Mouse (Mus musculus) macrophage (primary cell): ENCODE measurements around the gene Susd4. TPM values are rescaled to one million over a fixed set of nuclear protein-coding genes. Genes with fewer than 3 reads are reported as not detected.

Experiments used
- H3K27ac ChIP-seq: fragments of 350-480 bp; formaldehyde crosslinking; 2 replicates; pipeline ENCODE4 v1.9.0; 2021
- H3K36me3 ChIP-seq: fragments of 350-480 bp; formaldehyde crosslinking; 2 replicates; pipeline ENCODE4 v1.9.0; 2021; ENCODE audit errors: inconsistent target
- H3K4me3 ChIP-seq: fragments of 350-480 bp; formaldehyde crosslinking; 2 replicates; pipeline ENCODE4 v1.9.0; 2021; ENCODE audit errors: inconsistent target
- H3K79me2 ChIP-seq: fragments of 350-480 bp; formaldehyde crosslinking; 2 replicates; pipeline ENCODE4 v1.9.0; 2021; ENCODE audit errors: inconsistent target
- WGBS: methylation state at CpG from one replicate; pipeline ENCODE4 v1.1.7; 2026; ENCODE audit warnings: inconsistent platforms; ENCODE audit not compliant: missing documents; 5-methylcytosine and 5-hydroxymethylcytosine counted together
- polyA plus RNA-seq: library from polyadenylated mRNA; stranded (reverse); fragments of 250-400 nt; gene quantifications from 3 replicates; pipeline ENCODE4 v1.2.4, GENCODE M21; 2018; ENCODE audit warnings: inconsistent platforms
- total RNA-seq, 78 experiments: library from RNA; depleted of rRNA; stranded (reverse); fragments of 250-400 nt; gene quantifications; 1 replicate in 9 of 78; 2 replicates in 24 of 78; 3 replicates in 43 of 78; 4 replicates in 2 of 78; pipeline ENCODE4 v1.2.4; 2018; ENCODE audit warnings: inconsistent platforms in 56 of 78

The Susd4 gene
- not detected for total RNA-seq (2018; cell fraction: chromatin; rRNA removed)
- not detected for total RNA-seq (2018; cell fraction: cytosol; rRNA removed)
- total RNA-seq (2018; cell fraction: nucleus; rRNA removed), result not detected
- not detected in 3 replicates for polyA plus RNA-seq

DNA sequence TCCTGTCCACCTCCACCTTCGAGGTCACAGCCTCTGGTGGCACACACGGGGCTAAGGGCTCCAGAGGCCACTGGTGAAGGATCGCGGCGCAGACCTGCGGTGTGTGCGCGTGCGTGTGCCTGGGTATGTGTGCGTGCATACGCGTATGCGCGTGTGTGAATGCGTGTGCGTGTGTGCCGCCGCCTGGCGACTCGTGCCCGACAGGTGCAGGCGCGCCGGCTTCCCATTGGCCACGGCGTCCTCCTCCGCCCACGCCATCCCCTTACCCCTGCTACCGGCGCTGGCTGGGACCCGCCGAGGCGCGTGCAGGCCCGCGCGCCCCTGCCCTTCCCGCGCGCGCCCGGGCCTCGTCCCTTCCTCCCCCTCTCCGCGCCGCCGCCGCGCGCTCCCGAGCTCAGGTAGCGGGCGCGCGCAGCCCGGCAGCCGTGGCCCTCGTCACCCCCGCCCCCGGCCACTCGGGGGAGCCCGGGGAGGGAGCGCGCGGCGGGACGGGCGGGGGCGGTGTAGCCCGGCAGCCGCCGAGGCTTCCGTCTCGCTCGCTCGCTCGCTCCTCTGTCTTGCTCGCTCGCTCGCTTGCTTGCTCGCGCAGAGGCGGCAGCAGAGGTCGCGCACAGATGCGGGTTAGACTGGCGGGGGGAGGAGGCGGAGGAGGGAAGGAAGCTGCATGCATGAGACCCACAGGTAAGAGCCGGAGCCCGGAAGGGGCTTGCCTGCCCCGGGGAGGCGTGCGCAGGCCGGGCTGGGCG, at the start of gene Susd4:
Susd4 (plus strand) TSS at position 145 of the 746 bp plus-strand sequence.
- H3K4me3 ChIP-seq, result no peak within 1 kb of the TSS
- H3K79me2 ChIP-seq, result no peaks in the 10 kb centered on the region
- no peaks in the 10 kb centered on the region for H3K36me3 ChIP-seq
- no peak within 1 kb of the TSS for H3K27ac ChIP-seq
- 1% methylated on average over 78 of the region's 95 CpGs for WGBS

DNA sequence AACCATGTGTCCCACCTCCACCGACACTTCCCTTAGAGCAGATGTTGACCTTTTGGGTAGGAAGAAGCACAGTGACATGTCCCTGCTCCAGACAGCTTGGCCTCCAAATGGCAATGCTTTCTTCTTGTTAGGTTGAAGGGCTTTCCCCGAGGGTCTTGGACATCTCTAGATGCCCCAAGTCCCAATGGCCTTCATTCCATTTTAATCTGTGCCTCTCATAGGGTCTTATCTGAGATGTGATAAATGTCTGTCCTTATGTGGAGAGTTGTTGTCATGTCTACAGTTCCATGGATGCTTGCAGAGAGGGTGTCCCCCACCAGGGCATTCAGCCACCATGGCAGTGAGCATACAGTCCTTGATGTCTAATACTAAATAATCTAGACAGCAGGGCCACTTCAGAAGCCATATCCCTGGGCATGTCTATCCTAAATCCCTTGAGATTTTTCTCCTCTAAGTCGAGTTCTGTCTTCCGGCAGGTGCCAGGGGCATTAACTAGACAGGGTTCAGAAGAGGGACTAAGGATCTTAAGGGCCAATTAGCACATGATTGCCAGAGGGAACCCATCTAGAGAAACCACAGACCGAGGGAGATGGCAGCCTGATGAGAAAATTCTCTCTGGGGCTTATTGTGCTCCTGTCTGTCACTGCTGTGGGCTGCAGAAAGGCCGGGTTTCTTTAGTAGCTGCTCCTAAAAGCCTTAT, 49.3 kb upstream of the Susd4 start:
- H3K4me3 ChIP-seq, result no peak overlapping the region
- no peaks in the 10 kb centered on the region for H3K79me2 ChIP-seq
- WGBS, result 86% methylated on average over 6 of the region's 6 CpGs
- no peaks in the 10 kb centered on the region for H3K36me3 ChIP-seq
- no peak overlapping the region for H3K27ac ChIP-seq

DNA sequence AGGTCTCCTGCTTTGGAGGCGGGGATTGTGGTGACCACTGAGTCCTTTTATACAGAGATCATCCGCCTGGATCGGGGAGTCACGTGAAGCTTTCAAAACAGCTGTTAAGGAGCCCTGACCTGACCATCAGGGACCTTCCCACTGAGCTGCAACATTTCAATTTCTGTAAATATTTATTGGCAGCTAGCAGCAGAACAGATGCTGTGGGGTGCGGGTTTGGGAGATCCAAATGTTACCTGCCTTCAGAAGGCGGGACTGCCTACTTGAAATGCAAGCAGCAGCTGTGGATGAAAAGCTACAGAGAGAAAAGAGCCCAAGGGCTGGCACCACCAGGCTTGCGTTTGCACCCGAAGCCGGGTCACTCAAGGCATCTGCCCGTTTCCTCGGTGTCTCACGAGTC, 36.1 kb upstream of the Susd4 start:
- WGBS, result 94% methylated on average over 7 of the region's 12 CpGs
- Histone ChIP-seq H3K79me2 (no peaks in the 10 kb centered on the region), H3K4me3 (no peak overlapping the region), H3K27ac (no peak overlapping the region), H3K36me3 (no peaks in the 10 kb centered on the region)

- 90% methylated on average over 9 of the region's 9 CpGs for WGBS
- Histone ChIP-seq H3K36me3 (no peaks in the 10 kb centered on the region), H3K79me2 (no peaks in the 10 kb centered on the region), H3K27ac (no peak overlapping the region), H3K4me3 (no peak overlapping the region)
Observed at GRCm38 (mm10) chr1:182729002-182729401, 34.7 kb upstream of the Susd4 start.

DNA sequence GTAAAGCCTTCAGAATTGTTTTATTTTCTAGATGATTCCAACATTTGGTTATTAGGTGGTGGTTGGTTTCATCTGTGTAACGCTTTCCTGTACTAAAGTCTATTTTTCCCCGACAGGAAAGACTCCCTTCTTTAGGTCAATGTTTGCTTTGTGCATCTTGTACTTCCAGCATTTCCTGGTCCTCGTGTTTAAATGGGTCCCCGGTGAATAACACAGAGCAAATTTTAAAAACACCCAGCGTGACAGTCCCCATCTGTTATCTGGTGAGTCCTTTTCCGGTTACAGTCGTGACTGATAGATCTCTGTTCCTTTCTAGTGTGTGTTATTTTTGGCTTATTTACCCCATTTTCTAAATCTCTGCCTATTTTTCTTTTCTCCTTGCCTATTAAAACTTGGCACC, 31.0 kb upstream of the Susd4 start:
- Histone ChIP-seq H3K79me2 (no peaks in the 10 kb centered on the region), H3K36me3 (no peaks in the 10 kb centered on the region), H3K27ac (no peak overlapping the region), H3K4me3 (no peak overlapping the region)
- 14% methylated on average over 7 of the region's 7 CpGs for WGBS

- Histone ChIP-seq H3K27ac (no peak overlapping the region), H3K79me2 (no peaks in the 10 kb centered on the region), H3K4me3 (no peak overlapping the region), H3K36me3 (no peaks in the 10 kb centered on the region)
- WGBS, result 80% methylated on average over 3 of the region's 4 CpGs
Observed at GRCm38 (mm10) chr1:182735891-182736290, 27.8 kb upstream of the Susd4 start.

DNA sequence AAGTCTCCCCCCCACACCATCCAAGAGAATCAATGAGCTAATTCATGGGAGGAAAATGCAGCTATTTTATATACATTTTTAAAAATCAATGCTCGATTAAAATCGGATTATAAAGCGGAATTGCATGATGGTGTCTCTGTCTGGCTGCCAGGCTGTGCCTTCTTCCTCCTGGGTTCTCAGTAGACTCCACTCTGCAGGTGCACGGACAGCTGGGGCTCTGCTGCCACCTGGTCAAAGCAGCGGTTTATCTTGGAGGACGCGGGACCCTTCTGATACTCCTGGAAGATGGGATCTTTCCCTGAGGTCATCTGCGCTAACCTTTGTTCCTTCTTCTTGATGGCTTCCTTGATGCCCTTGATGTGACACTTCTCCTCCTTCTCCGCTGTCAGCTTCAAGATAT, 16.6 kb upstream of the Susd4 start:
- no peaks in the 10 kb centered on the region for H3K36me3 ChIP-seq
- WGBS, result 90% methylated on average over 9 of the region's 9 CpGs

DNA sequence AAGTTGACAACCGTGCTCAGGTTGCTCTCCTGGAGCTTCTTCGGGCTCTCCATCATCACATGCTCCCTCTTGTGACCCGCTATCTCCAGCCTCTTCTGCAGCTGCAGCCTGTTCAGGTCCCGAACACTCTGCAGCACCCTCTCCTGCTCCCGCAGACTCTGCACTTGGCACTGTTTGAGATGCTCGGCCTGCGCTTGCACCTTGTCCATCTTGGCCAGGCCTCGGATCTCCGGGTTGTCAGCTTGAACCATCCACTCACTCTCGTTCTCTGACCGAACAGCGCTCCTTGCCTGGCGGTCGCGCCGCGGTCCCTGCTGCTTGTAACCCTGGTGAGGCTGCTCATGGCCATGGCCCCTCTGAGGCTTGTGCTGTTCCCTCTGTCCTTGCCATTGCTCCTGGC, 15.8 kb upstream of the Susd4 start:
- Histone ChIP-seq H3K4me3 (no peak overlapping the region), H3K27ac (no peak overlapping the region), H3K36me3 (no peaks in the 10 kb centered on the region), H3K79me2 (no peaks in the 10 kb centered on the region)
- WGBS, result 89% methylated on average over 17 of the region's 17 CpGs

More for the DNA sequence above, 16.6 kb upstream of the Susd4 start:
- Histone ChIP-seq H3K4me3 (no peak overlapping the region), H3K79me2 (no peaks in the 10 kb centered on the region), H3K27ac (no peak overlapping the region)

- WGBS, result 96% methylated on average over 9 of the region's 9 CpGs
- H3K27ac ChIP-seq, result no peak within 1 kb of the TSS
Observed at GRCm38 (mm10) chr1:182749080-182749479, 14.6 kb upstream of the Susd4 start, which contains the start of gene Ccdc185. TSS of gene Ccdc185 (minus strand) at chr1:182749180.

GRCm38 (mm10) chr1:182751301-182751700, 12.4 kb upstream of the Susd4 start:
- Histone ChIP-seq H3K4me3 (no peak overlapping the region), H3K36me3 (no peaks in the 10 kb centered on the region), H3K79me2 (no peaks in the 10 kb centered on the region), H3K27ac (no peak overlapping the region)
- WGBS, result 95% methylated on average over 8 of the region's 8 CpGs

More at GRCm38 (mm10) chr1:182749080-182749479, 14.6 kb upstream of the Susd4 start, which contains the start of gene Ccdc185:
- no peak within 1 kb of the TSS for H3K4me3 ChIP-seq
- no peaks in the 10 kb centered on the region for H3K36me3 ChIP-seq
- H3K79me2 ChIP-seq, result no peaks in the 10 kb centered on the region

GRCm38 (mm10) chr1:182753694-182754093, 10.0 kb upstream of the Susd4 start:
- no peaks in the 10 kb centered on the region for H3K36me3 ChIP-seq
- WGBS, result 92% methylated on average over 8 of the region's 8 CpGs
- no peak overlapping the region for H3K4me3 ChIP-seq
- no peaks in the 10 kb centered on the region for H3K79me2 ChIP-seq
- H3K27ac ChIP-seq, result no peak overlapping the region

DNA sequence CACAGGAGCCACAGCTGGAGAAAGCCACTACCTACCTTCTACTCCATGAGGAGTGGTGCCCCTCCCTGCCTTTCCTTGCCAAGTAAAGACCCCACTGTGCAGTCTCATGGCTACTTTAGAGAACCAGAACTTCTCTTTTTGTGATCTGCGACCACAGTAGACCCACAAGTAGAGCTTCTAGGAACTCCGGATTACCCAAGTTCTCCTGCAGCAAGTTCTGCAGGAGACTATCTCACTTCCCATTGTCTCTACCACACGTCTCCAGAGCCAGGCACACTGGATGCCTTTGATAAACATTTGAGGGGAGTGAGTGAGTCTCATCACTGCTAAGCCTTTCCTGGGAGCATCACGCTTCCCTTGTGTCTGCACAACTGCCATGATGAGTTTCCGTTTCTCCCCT, 8.8 kb upstream of the Susd4 start:
- 30% methylated on average over 5 of the region's 5 CpGs for WGBS
- H3K79me2 ChIP-seq, result no peaks in the 10 kb centered on the region
- no peak overlapping the region for H3K27ac ChIP-seq
- no peaks in the 10 kb centered on the region for H3K36me3 ChIP-seq
- no peak overlapping the region for H3K4me3 ChIP-seq

DNA sequence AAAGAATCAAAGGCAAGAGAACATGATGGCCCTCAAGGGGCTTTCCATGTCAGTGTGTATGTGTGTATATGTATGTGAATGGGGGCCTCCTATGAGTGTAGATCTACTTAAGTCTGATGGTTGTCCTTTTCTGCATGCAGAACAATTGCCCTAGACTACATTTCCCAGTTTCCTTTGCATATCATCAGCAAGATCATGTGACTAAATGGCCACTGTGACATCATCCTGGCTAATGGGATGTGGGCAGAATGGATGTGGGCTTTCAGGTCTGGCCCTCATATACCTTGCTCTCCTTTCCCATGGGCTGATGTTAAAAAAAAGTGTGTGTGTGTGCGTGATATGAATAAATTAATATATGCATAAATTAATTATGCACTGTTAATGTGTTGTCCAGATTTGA, 4.9 kb upstream of the Susd4 start:
- WGBS, result 83% methylated on average over 1 of the region's 1 CpGs
- Histone ChIP-seq H3K27ac (no peak overlapping the region), H3K79me2 (no peaks in the 10 kb centered on the region)

GRCm38 (mm10) chr1:182763191-182763715, 407 bp upstream of the Susd4 start:
- Histone ChIP-seq H3K4me3 (no peak overlapping the region), H3K27ac (no peak overlapping the region), H3K36me3 (no peaks in the 10 kb centered on the region), H3K79me2 (no peaks in the 10 kb centered on the region)
- WGBS, result 36% methylated on average over 15 of the region's 17 CpGs

More for the DNA sequence above, 4.9 kb upstream of the Susd4 start:
- no peak overlapping the region for H3K4me3 ChIP-seq
- no peaks in the 10 kb centered on the region for H3K36me3 ChIP-seq
